Mouse (Mus musculus) right cerebral cortex, postnatal 4 days (tissue): ENCODE data around the gene Vmn2r16.

Experiments
- DNase-seq: peaks from one replicate; pipeline ENCODE4 v3.0.0-alpha.2; 2022

Vmn2r16 gene

GRCm38 (mm10) chr5:109329862-109330261 is at the start of gene Vmn2r16:
TSS of gene Vmn2r16 (plus strand) at chr5:109330162.
- DNase-seq = no peak

- DNase-seq = no peak
Observed at GRCm38 (mm10) chr5:109294655-109295054, 35.3 kb upstream of the Vmn2r16 start.

- no peak for DNase-seq
Observed at GRCm38 (mm10) chr5:109297544-109297943, 32.4 kb upstream of the Vmn2r16 start, which contains the start of gene Vmn2r15. TSS of gene Vmn2r15 (minus strand) at chr5:109297644.

DNA sequence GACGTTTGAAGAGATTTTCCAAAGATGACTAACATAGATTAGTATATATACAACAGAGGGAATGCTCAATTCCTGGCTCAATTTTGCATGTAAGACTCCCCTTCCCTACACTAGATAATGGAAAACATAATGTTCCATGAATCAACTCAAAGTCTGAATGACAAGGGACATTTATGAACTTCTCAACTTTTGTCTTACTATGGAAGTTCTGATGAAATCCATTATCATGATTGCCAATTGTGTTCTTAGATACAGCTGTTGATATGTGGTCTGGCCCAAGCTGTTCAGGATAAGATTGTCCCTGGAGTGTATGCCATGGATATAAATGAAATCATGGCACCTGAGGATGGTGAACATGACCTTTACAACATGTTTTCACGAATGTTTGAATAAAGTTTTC is 89.4 kb downstream of the Vmn2r16 start, which contains the start of gene Vmn2r17:
Gene Vmn2r17, plus strand, starts transcription at position 301 of the 400 bp plus-strand sequence.
- DNase-seq = no peak
